Mouse (Mus musculus) kidney, adult 11 months (tissue): ENCODE data around the gene Smad6.

Experiments
- DNase-seq: peaks from one replicate; pipeline ENCODE4 v3.0.0; 2022

Smad6 gene

DNA sequence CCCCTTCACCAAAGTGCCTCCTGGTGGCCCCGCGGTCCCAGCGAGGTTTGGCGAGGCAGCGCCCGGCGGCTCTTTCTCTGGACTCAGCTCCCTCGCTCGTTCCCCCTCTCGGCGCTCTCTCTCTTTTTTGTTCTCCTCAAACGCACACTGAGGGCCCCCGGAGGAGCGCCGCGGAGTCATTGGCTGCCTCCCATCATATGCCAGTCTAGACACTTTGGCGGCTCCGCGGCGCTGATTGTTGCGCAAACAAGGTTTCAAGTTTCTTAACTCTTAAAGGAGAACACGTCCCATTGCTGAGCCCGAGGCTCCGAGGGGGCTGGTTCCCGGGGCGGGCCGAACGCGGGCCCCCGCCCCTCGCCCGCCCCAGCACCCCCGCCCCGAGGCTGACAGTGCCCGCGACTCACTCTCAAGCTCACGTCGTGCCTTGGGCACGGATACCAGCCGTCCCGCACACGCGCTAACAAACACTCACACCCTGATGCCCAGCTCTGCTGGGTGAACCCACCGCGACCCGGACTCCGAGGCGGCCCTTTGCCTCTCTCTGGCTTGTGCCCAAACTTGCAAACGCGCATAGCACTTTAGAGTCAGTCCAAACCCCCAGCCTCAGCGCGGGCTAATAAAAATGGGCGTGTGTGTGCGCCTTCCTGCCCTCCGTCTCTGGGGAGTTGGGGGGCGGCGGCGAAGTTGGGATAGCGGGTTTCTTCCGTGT lies at the start of gene Smad6:
Smad6 (minus strand) TSS at position 207 of the 709 bp plus-strand sequence.
- DNase-seq: peak; percentile 95

DNA sequence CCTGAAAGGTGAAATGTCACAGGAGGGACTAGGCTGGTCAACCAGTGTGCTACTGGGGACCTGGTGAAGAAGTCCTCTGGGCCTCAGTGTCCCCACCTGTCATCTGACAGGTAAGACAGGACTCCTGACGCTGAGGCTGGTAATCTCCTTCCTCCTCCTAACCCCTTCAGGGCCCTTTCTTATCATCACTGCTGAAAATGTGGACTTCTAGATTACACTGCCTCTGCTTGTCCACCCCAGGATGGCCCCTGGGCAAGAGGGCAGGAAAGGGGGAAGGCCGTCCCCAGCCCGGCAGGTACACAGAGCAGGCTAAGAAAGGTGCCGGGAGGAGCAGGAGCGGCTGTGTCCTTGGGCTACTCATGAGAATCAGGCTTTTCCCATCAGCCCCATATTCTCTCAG lies 48.8 kb upstream of the Smad6 start:
- DNase-seq: no peak

DNA sequence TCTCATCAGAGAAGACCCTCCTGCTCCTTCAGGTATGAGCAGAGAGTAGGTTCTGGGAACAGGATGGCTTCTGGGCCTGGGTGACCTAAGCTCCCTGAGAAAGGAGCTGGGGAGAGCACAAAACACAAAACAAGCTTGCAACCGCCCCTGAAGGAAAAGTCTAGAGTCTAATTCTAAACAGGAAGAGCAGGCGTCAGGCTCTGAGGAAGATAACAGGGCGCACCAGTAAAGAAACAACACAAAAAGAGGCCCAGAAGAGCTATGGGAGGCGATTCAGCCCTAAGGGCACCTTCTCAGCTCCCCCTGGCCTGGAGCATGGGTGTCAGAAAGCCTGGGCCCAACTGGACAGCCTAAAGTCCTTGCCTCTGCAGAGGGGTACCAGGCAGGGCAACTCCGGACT lies 47.3 kb upstream of the Smad6 start:
- no peak for DNase-seq

DNA sequence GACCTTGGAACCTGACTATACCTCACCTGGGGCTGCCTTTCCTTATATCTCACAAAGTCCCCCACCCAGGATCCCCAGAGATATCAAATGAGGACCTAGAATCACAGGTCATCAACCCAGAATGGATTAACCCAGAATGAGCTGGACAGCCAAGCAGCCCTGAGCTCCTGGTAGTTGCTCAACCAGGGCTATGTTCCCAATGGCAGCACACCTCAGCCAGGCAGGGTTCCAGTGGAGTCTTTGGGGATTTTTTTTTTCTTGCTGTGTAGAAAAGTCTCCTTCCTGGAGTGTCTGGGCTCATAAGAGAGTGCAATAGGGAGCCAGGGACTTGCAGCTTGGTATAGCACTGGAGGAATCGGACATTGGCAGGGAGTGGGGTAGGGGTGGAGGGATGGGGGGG lies 46.7 kb upstream of the Smad6 start:
- DNase-seq: no peak

DNA sequence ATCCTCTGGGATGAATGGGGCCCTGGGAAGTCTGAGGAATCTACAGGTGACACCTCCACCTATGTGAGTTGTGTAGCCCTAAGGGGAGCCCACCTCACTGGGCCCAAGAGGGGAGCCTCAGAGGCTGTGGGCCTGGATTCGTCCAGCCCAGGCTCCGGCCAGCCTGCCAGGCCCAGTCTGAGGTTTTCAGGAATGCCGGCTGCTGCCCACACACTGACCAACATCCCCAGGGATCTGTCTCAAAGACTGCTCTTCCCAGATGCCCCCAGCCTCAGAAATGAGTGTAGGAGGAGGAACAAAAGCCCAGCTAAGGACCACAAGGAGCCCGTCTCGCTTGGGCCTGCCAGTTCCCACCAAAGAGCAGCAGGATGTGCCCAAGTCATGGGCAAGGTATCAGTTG lies 45.9 kb upstream of the Smad6 start:
- DNase-seq: no peak

DNA sequence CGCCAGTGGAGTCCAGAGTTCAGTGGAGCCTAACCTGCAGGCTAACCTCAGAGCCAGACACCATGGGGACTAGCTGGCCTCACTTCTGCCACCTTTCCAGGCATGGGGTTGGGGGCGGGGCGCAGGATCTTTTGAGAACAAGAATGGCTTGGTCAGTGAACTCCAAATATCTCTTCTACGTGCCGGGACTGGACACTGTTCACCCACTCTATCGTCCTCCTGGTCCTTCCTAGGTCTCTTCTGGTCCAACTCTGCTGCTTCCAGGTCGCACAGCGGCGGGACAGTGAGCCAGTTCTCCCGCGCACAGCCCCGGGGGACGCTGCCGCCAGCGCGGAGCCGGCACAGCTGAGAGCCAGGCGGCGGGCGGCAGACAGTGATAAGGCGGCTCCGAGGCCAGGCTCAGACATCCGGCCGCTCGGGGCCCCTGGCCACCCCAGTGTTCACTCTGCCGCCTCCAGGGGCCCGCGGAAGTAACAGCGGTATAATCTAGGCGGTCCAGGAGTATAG lies 38.2 kb upstream of the Smad6 start:
- no peak for DNase-seq

DNA sequence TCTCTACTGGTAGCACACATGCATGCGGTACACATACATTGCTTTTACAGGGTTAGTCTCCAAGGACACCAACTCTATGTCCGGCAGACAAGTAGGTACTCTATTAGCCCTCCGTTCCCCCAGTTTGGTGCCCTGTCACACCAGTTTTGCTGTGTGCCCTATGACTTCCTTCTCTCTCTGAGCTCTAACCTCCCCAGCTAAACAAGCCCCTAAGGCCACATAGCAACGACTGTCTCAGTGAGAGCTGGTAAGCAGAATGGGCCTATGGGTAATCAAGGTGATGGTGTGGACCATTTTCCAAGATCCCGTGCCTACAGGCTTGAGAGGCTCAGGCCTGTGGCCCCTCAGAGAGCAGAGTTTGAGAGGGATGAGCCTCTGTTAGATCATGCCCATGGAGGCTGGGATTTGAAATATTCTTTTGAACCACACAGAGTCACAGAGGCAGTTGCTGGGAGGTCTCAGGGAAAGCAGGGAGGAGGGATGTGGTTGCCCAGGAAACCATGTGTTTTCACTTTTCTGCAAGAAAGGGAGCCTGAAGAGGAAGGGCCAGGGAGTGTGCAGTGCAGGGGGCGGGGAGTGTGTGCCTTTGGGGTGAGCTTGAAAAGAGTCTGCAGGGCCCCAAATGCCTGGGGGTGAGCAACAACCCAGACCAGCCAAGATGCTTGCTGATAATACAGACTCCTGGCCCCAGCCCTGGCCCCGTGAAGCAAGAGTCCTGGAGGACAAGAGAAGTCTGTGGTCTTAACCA lies 36.2 kb upstream of the Smad6 start:
- no peak for DNase-seq

DNA sequence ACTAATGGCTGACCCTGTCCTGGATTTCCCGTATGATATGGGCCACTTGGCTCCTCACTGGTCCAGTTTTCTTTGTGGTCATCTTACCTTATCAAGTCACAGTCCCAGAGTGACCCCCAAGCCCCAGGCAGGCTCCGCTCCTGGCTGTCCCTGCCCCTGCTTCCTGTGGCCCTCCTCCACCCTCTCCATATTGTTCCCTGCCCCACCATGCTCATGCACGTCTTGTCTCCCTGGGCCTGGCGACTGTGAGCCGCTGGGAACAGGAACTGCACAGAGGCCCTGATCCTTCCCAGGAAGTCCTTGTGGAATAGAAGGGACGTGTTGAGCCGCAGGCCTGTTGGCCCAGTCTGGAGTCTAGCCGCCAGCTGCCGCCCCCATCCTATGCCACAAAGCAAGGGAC lies 33.3 kb upstream of the Smad6 start:
- DNase-seq: no peak

DNA sequence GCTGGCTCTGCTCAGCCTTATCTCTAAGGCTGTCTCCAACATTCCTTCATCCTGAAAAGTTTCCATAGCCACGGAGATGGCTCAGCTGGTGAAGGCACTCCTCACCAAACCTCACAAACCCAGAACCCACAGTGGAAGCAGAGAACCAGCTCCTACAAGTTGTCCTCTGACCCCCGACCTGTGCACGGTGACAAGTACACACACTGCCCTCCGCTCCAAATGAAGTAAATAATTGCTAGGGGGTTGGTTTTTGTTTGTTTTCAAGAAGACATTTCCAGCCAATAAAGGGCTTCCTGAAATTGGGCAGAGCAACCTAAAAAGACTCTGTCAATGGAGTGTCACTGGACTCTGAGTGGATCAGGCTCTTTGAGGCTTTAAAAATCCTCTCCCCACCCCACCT lies 31.9 kb upstream of the Smad6 start:
- no peak for DNase-seq

DNA sequence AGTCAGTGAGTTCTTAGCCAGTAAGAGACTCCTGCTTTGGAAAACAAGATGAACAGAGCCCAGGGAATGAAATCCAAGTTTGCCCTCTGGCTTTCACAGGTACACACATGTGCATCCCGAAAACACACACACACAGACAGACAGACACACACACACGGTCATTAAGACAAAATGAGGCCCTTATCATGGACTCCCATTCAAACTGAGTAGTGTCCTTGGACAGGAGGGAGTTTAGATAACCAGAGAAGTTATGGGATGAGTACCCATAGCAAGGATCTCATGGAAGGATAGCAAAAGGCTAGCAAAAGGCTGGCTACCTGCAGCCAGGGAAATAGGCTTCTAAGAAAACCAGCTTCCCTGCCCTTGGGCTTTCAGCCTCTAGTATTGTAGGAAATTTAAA lies 29.4 kb upstream of the Smad6 start:
- no peak for DNase-seq

DNA sequence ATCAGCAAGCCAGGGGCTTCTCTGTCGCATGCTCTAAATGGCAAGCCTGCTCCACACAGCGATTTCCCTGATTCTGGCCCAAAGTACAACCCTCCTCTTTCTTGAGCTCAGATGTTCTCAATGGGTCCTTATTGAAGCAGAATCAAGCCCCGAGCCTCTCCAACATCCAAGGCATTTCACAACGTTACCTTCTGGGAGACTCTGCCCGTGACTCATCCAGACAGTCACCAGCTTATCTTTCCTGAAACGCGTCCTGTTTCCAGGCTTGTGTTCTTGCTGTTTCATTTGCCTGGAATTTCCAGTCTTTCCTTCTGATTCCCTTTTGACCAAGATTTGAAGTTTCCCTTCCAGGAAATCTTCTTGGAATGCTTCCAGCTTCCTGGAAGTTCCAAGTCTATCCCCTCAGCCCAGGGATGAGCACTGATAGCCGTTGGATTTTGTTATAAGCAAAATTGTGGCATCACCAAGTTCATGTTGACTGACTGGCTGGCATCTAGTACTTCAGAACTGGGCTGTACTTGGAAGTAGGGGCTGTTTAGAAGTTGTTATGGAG lies 28.7 kb upstream of the Smad6 start:
- DNase-seq: no peak

DNA sequence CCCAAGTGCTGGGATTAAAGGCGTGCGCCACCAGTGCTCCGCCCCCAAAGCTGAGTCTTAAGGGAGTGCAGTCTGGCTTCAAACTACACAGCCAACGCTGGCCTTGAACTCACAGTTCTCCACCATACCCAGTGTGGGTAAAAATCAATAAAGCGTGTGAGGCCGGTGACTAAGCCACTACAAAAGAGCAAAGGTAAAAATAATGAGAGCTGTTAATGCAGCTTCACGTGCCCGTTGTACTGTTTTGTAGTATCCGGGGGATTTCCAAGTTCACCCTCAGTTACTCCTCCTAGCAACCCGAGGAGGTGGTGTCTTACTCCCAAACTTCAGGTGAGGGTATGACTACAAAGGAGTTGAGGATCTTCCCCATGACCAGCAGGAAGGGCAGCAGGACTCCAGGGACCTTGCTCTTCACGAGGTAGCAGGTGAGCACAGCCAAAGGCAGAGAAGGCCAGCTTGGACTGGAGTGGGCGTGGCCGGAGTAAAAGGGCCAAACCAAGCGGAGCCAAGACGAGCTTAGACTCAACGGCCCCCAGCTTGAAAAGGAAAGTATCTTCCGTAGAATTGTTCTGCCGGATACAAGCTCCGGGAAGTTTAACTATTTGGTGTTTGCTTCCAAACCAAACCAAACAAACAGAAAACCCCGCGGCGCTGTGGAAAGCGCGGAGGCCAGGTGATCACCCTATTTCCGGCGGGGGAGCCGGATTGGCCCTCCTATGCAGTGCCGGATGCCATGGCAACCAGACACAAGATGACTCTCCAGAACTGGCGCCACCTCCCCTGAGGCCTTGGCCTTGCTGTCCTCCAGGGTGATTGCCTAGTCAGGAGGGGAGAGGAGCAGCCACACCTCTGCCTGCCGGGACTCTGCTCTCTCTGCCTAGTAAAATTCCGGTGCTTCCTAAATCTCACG lies 27.9 kb upstream of the Smad6 start:
- peak; percentile 84 for DNase-seq

DNA sequence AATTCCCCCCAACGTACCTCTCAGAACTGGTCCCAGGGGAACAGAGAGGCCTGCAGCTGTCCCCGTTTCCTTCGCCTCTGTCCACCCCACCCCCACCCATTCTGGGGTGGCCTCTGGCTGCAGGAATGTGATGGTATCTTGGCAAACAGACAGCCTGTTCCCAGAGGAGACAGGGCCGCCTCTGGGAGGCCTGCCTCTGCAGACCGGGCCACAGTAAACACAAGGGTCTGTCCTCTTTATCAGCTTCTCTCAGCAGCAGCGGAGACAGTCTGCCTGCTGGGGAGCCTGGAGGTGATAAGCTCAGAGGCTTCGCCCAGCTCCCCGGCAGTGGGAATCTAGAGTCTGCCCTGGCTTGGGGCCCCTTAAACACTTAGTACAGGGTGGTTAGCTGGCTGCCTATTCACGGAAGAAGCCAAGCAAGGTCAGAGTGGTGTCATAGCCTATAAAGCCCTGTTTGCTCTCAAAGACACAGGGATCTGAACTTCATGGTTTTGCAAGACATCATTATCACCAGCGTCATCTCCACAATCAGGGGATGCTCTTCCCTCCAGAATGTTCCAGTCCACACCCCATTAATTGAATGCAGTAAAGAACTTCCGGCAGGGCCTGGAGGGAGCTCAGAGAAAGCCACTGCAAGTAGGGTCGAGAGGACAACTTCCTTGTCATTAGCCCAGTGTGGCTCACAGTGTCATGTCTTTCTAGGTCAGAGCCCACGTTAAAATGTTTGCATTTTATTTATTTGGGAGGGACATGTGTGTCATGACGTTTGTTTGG lies 23.4 kb upstream of the Smad6 start:
- peak; percentile 66 for DNase-seq

DNA sequence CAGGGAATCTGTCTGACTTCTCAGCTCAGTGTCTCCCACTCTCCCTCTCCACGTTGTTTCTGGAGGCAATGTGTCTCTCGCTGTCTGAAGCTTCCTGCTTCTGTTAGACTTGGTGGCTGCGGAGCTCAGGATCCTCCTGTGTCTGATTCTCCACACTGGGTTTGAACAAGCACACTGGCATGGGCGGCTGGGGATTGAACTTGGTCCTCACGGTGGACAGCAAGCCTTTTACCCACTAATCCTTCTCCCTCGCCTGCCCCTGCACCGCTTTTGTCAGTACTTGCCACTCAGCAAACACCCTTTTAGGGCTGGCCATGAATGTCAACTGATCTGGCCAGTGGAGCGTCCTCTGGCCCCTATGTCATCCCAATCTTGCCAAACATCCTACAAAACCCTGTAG lies 22.5 kb upstream of the Smad6 start:
- no peak for DNase-seq

DNA sequence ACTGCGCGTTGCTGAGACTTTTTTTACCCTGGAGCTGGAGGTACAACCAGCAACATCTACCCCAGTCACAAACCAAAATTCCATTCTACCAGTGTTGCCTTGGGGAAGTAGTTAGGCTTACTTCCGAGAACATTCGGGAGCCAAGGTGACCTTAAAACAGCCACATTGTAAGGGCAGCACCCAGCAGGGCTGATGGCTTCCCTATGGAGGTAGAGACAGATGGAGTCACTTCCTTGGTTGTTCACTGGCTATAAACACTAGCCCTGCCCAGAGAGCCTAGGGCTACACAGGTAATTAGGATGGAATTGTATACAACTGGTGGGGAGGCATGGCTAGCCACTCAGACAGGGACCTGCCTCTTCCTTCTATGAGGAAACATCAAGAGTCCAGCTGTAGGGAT lies 21.1 kb upstream of the Smad6 start:
- DNase-seq: no peak

DNA sequence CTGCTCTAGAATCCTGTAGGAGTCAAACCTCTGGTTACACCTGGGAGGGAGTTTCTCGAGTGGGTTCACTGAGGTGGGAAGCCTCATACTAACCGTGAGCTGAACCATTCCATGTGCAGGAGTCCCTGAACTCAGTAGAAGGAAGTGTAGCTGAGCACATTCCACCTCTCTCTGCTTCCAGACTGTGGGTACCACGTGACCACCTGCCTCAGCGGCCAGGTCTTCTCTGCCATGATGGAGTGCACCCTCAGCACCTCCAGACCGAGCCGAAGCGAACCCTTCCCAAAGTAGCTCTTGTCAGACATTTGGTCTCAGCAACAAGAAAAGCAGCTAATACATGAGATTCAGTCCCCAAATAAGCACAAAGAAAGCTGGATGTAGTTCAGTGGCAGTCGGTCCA lies 20.4 kb upstream of the Smad6 start:
- DNase-seq: no peak

DNA sequence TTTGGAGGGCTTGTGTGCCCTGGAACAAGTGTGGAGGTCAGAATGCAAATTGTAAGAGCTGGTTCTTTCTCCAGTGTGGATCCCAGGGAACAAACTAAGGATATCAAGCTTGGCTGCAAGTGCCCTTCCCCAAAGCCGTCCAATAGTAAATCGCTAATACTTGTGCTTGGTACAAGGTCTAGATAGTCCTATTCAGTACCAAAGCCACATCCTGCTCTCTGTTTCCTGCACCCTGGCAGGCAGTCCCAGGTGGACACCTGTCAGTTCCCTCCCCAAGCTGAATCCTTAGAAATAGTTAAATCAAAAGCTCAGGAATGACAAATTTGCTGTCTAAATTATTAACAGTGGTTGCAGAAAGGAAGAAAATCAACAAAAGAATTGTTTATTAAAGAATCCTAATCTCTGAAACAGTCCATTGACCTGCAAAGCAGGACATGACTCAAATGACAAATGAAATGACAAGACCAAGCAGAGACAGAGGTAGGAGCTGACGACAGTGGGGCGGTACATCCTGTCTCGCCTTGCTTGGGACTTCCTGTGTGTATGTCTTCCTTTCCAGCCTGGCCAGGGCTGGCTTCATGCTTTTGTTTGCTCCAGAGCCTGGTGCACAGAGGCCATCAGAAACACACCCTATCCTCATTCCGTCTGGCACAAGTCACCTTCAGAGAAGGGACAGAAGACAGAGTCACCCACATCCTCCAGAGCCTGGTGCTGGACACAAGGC lies 8.2 kb upstream of the Smad6 start:
- peak; percentile 41 for DNase-seq

DNA sequence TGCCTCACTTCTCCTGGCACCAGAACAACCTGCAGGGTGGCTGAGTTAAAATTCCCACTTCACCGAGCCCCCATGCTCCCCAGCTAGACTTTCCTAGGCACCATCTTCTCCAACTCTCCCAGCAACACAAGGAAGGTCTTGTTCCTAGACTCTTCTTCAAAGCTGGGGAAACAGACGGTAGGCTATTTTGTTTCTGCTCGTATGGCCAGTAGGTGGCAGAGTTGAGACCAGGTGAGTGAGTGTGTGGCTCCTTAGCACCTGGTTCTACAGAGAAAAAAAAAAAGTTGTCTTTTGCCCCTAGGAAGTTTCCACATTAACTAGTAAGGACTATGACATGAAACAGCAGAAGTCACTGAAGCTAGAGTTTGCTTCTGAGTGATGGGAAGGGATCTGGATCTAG lies 3.7 kb upstream of the Smad6 start:
- peak; percentile 67 for DNase-seq

DNA sequence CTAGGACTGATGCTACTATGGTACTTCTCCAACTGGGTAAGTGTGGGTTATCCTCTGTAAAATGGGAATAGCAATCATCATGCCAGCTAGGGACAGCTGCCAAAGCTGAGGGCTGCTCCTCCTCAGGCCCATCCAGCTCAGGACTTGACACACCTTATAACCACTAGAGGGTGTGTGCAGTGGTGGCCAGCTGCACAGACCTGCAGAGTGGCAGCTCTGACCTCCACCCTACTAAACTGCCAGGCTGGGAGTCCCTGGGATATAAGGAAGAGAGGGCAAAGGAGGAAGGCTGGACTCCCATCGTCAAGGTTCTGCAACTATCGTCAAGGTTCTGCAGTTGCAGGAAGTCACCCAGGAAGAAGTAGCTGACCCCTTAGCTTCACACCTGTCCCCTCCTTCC lies 3.1 kb upstream of the Smad6 start:
- no peak for DNase-seq

DNA sequence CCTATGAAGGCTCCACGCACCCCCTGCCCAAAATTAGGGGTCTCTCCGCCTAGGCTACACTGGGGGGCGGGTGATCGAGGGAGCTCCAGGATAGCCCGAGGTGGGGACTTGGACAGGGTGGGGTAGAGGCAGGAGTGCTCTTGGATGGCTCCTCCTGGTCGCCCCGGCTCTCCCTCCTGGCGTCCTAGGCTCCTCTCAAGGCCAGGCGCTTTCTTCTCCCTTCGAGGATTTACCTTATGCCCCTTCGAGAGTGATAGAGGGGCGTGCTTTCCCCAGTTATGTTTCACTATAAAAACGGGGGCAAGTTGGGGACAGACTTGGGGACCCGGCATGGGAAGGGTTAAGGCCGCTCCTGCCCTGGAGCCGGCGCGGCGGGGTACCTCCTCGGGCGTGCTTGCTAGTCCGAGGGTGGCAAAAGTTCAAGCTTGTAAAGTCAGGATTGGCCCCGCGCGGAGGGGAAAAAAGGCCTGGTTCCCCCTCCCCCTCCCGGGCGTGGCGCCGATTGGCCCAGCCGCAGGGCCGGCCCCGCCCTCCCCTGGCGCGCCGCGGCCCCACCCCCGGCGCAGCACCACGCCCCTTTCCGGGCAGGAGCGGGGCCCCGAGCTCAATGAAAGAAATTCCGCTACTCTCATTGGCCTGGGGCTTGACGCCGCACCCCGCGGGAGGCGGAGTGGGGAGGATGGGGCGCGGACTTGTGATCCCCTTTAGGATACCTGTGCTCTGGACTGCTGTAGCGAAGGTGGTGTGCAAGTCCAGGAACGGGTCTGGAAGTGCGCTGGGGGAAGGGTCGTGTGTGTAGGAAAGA lies 905 bp upstream of the Smad6 start:
- peak; percentile 97 for DNase-seq
